Mouse (Mus musculus) activated CD4-positive, CD25-positive, alpha-beta regulatory T cell, adult 4 months (primary cell): ENCODE results near the gene BC028528. TPM values are rescaled to one million over a fixed set of nuclear protein-coding genes. Genes with fewer than 3 reads are reported as not detected.
"Not testable (repeated sequence)": the region's sequence is repeated elsewhere in the genome, so short reads cannot be mapped to it uniquely, and the experiment has no call there.

Experiments used
- ATAC-seq: one replicate; pipeline ENCODE4 v1.8.0; 2017
- polyA plus RNA-seq, 2 experiments: library from polyadenylated mRNA; unstranded; fragments of 100-300 nt; shearing (Covaris generic); gene quantifications; one replicate each; pipeline ENCODE4 v1.2.1; 2017

BC028528 gene
- 1 to 10 TPM; 1.2 to 1.5 TPM for polyA plus RNA-seq

- ATAC-seq = no peak
These were observed at the start of gene BC028528 for GRCm38 (mm10) chr3:95891211-95892065. TSS of gene BC028528 (minus strand) at chr3:95892005.

- ATAC-seq = no peak
These were observed 47.0 kb upstream of the BC028528 start for GRCm38 (mm10) chr3:95938835-95939234.

GRCm38 (mm10) chr3:95938217-95938616 lies 46.4 kb upstream of the BC028528 start:
- ATAC-seq = no peak

GRCm38 (mm10) chr3:95934448-95934847 lies 42.6 kb upstream of the BC028528 start:
- ATAC-seq = no peak

GRCm38 (mm10) chr3:95933111-95933750 lies 41.4 kb upstream of the BC028528 start:
- ATAC-seq = no peak

GRCm38 (mm10) chr3:95932566-95932965 lies 40.8 kb upstream of the BC028528 start:
- no peak for ATAC-seq

GRCm38 (mm10) chr3:95932157-95932556 lies 40.4 kb upstream of the BC028528 start:
- no peak for ATAC-seq

- ATAC-seq = no peak
These were observed 39.7 kb upstream of the BC028528 start for GRCm38 (mm10) chr3:95931471-95931870.

GRCm38 (mm10) chr3:95930471-95930789 lies 38.6 kb upstream of the BC028528 start:
- no peak for ATAC-seq

GRCm38 (mm10) chr3:95929581-95930470 lies 38.0 kb upstream of the BC028528 start:
- ATAC-seq = no peak

- ATAC-seq = peak; percentile 98
These were observed 37.1 kb upstream of the BC028528 start, which contains the start of gene Anp32e for GRCm38 (mm10) chr3:95928658-95929503. TSS of gene Anp32e (plus strand) at chr3:95929246.

GRCm38 (mm10) chr3:95928261-95928657 lies 36.5 kb upstream of the BC028528 start:
- ATAC-seq = no peak

GRCm38 (mm10) chr3:95925087-95925486 lies 33.3 kb upstream of the BC028528 start:
- ATAC-seq = no peak

GRCm38 (mm10) chr3:95924185-95924584 lies 32.4 kb upstream of the BC028528 start:
- ATAC-seq = no peak

- not testable (repeated sequence) for ATAC-seq
These were observed 31.6 kb upstream of the BC028528 start for GRCm38 (mm10) chr3:95923429-95923828.

GRCm38 (mm10) chr3:95920532-95920931 lies 28.7 kb upstream of the BC028528 start:
- ATAC-seq = not testable (repeated sequence)

GRCm38 (mm10) chr3:95916760-95917159 lies 25.0 kb upstream of the BC028528 start:
- ATAC-seq = no peak

- no peak for ATAC-seq
These were observed 22.9 kb upstream of the BC028528 start for GRCm38 (mm10) chr3:95914706-95915105.

- no peak for ATAC-seq
These were observed 15.8 kb upstream of the BC028528 start for GRCm38 (mm10) chr3:95907613-95908012.

- no peak for ATAC-seq
These were observed 15.1 kb upstream of the BC028528 start for GRCm38 (mm10) chr3:95906860-95907259.

- ATAC-seq = no peak
These were observed 14.2 kb upstream of the BC028528 start for GRCm38 (mm10) chr3:95905940-95906492.
